Mouse (Mus musculus) liver, embryonic 14.5 days (tissue): ENCODE data around the gene Armc8.

Experiments used
- CTCF ChIP-seq: IDR thresholded peaks from 2 replicates; pipeline ENCODE4 v1.5.1; 2016; ENCODE audit warnings: antibody characterized with exemption, low read depth, control low read depth
- EP300 ChIP-seq: IDR thresholded peaks from 2 replicates; pipeline ENCODE4 v1.6.1; 2016; ENCODE audit warnings: antibody characterized with exemption, low read depth

DNA sequence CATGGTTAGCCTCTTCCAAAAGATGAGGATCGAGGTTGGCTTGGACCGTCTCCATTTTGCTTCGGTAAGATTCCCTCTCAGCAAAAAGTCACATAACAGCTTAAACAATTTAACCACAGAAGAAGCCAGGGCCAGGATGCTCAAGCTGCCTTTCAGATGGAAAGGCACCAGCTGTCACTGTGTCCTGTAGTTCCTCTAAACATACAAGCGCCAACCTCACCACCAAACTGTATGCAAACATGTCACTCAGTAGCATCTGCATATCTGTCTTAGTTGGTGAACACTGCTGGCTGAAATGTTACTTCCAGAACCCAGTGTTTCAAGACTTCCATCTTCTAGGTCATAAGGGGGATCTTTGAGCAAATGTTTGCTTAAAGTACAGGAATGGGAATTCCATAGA, 109.0 kb downstream of the Armc8 start:
- no peak for TF ChIP-seq EP300
- TF ChIP-seq CTCF, result no peak
